Mouse (Mus musculus) liver, adult 2 months (tissue): ENCODE data around the gene Vamp8. TPM values are rescaled to one million over a fixed set of nuclear protein-coding genes. Genes with fewer than 3 reads are reported as not detected.

Experiments used
- DNase-seq: peaks from one replicate; pipeline ENCODE4 v3.0.0-alpha.2; 2011; ENCODE audit warnings: low read depth, low spot score; ENCODE audit errors: extremely low read depth
- H3K27ac ChIP-seq: fragments of 200-500 bp; replicated peaks from 2 replicates; pipeline ENCODE4 v1.5.1; 2012; ENCODE audit warnings: low read depth, mild to moderate bottlenecking, control low read depth, inconsistent platforms, low read length; ENCODE audit not compliant: insufficient read depth
- H3K27me3 ChIP-seq: fragments of 200-500 bp; 2 replicates; pipeline ENCODE4 v1.6.1; 2012; ENCODE audit warnings: mild to moderate bottlenecking, moderate library complexity, low read length, inconsistent platforms; ENCODE audit not compliant: control insufficient read depth, insufficient read depth
- H3K36me3 ChIP-seq: fragments of 200-500 bp; 2 replicates; pipeline ENCODE4 v1.6.1; 2012; ENCODE audit warnings: low read length, inconsistent platforms; ENCODE audit not compliant: control insufficient read depth, insufficient read depth
- H3K4me1 ChIP-seq: fragments of 200-500 bp; 2 replicates; pipeline ENCODE4 v1.6.1; 2011; ENCODE audit warnings: low read length; ENCODE audit not compliant: control insufficient read depth, insufficient read depth
- H3K4me3 ChIP-seq: fragments of 200-500 bp; 2 replicates; pipeline ENCODE4 v1.5.1; 2011; ENCODE audit warnings: low read depth, mild to moderate bottlenecking, control low read depth, low read length, moderate library complexity; ENCODE audit not compliant: insufficient read depth
- H3K79me2 ChIP-seq: fragments of 200-500 bp; 2 replicates; pipeline ENCODE4 v1.6.1; 2012; ENCODE audit warnings: inconsistent platforms, mild to moderate bottlenecking, low read length, moderate library complexity; ENCODE audit not compliant: control insufficient read depth, insufficient read depth
- H3K9ac ChIP-seq: fragments of 200-500 bp; 2 replicates; pipeline ENCODE4 v1.6.1; 2012; ENCODE audit warnings: low read depth, mild to moderate bottlenecking, control low read depth, inconsistent platforms, low read length
- CTCF ChIP-seq: fragments of 200-500 bp; IDR thresholded peaks from 2 replicates; pipeline ENCODE4 v1.5.1; 2011; ENCODE audit warnings: low read depth, low read length, control low read depth
- POLR2A ChIP-seq: fragments of 200-500 bp; IDR thresholded peaks from 2 replicates; pipeline ENCODE4 v1.6.1; 2011; ENCODE audit warnings: low read length, control low read depth; ENCODE audit not compliant: insufficient read depth; ENCODE audit errors: extremely low read depth
- WGBS: fragments of 180-500 bp; shearing (Covaris S2); methylation state at CpG from one replicate; pipeline ENCODE4 v1.1.7; 2018; 5-methylcytosine and 5-hydroxymethylcytosine counted together
- polyA plus RNA-seq: library from polyadenylated mRNA; depleted of rRNA; stranded (reverse); fragments of >200 nt; gene quantifications from 2 replicates; pipeline ENCODE4 v1.2.3, GENCODE M21; 2012
- total RNA-seq: library from RNA; depleted of rRNA; stranded (reverse); fragments of >200 nt; gene quantifications from 2 replicates; pipeline ENCODE4 v1.2.3, GENCODE M21; 2014

Gene Vamp8
- total and polyA plus RNA-seq, 2 experiments: 219 to 238 TPM

DNA sequence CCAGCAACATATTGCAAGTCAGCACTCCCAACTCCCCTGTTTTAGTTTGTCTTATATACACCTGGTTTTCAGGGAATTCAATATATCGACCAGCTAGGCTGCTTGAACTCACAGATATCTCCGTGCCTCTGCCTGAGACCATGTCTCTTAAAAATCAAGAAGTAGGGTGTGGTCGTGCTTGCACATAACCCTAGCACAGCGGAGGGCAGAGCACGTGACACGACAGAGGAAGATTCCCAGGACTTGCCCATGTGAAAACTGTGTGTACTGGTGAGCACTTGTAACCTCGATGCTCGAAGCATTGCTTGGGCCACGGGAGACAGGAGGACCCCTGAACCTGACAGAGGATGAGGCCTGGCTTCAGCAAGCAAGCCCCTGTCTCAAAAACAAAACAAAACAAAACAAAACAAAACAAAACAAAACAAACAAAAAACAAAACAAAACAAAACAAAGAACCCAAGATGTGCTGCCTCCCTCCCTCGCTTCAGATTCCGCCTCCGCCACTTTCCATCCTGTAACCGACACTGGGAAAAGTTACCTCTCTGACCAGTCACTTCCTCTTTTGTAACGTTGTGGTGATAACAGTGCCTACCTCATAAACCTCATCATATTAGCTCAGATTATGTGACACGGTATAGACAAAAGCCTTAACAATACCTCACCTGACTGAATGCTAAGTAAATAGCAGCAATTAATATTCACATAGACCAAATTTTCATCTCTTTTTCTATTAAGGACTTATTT, 15.5 kb downstream of the Vamp8 start:
- Histone ChIP-seq H3K79me2 (peaks cover 3% of the 10 kb centered on the region; the same call in 1 of the 2 replicates), H3K36me3 (no peaks in the 10 kb centered on the region), H3K27me3 (no peaks in the 10 kb centered on the region), H3K4me3 (no peak overlapping the region), H3K4me1 (peaks cover 23% of the 10 kb centered on the region), H3K27ac (0 out of 2 replicates have a peak overlapping the region, but pooled peaks have one; percentile 1), H3K9ac (no peak overlapping the region)
- no peak for TF ChIP-seq POLR2A
- no peak for TF ChIP-seq CTCF
- no peak for DNase-seq
- 69% methylated on average over 15 of the region's 15 CpGs for WGBS

DNA sequence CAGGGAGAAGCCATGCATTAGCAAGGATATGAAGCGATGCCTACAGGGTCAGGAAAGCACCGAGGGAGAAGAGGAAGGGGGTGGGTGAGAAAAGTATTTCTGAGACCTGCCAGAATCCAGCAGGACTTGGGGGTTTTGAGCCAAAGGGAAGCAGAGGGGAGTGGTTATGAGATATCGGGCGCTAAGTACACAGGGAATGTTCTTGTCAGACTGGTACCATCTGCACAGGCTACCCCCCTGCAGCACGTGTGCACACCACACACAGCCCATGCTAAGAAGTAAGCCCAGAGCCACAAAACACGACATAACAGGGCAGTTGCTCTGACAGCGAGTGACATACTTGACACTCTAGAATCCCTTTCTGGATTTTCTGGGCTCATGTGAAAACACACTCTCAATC, 16.3 kb downstream of the Vamp8 start:
- Histone ChIP-seq H3K4me1 (peaks cover 21% of the 10 kb centered on the region), H3K27ac (0 out of 2 replicates have a peak overlapping the region, but pooled peaks have one; percentile 18)

DNA sequence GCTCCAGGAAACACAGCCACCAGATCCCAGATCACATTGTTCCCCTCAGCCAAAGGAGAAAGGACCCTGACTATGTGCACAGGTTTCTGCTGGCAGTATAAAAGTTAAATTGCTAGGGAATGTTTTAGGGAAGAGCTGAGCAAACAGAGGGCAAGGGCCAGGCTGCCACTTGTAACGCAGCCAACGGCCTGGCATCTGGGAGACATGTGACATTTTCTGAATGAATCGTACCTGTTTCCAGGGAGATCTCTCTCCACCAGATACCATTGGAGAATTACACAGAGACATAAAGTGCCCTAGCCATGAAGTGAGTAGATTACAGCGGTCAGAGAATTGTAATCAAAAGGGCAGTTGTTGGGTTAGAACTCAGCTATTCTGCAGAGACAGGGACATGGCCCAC, 17.3 kb downstream of the Vamp8 start:
- Histone ChIP-seq H3K4me3 (no peak overlapping the region), H3K27ac (peak overlapping the region; percentile 66), H3K79me2 (no peaks in the 10 kb centered on the region), H3K36me3 (no peaks in the 10 kb centered on the region), H3K9ac (peak overlapping the region; percentile 16), H3K27me3 (no peaks in the 10 kb centered on the region), H3K4me1 (peaks cover 21% of the 10 kb centered on the region)
- WGBS: 18% methylated on average over 4 of the region's 4 CpGs
- no peak for TF ChIP-seq POLR2A
- no peak for TF ChIP-seq CTCF
- DNase-seq: peak; percentile 78

More for the DNA sequence above, 16.3 kb downstream of the Vamp8 start:
- DNase-seq: no peak
- Histone ChIP-seq H3K27me3 (no peaks in the 10 kb centered on the region), H3K36me3 (no peaks in the 10 kb centered on the region), H3K9ac (0 out of 2 replicates have a peak overlapping the region, but pooled peaks have one; percentile 3), H3K79me2 (peaks cover 3% of the 10 kb centered on the region; the same call in 1 of the 2 replicates), H3K4me3 (no peak overlapping the region)
- 67% methylated on average over 7 of the region's 7 CpGs for WGBS
- TF ChIP-seq CTCF (no peak), POLR2A (no peak)

- DNase-seq: no peak
- Histone ChIP-seq H3K27me3 (no peaks in the 10 kb centered on the region), H3K4me3 (no peak overlapping the region), H3K79me2 (no peaks in the 10 kb centered on the region), H3K36me3 (no peaks in the 10 kb centered on the region), H3K27ac (peak overlapping the region; percentile 53), H3K4me1 (peaks cover 21% of the 10 kb centered on the region), H3K9ac (0 out of 2 replicates have a peak overlapping the region, but pooled peaks have one; percentile 3)
- 3% methylated on average over 1 of the region's 1 CpGs for WGBS
- no peak for TF ChIP-seq POLR2A
- TF ChIP-seq CTCF: no peak
These were observed 18.9 kb downstream of the Vamp8 start for GRCm38 (mm10) chr6:72371571-72371970.

DNA sequence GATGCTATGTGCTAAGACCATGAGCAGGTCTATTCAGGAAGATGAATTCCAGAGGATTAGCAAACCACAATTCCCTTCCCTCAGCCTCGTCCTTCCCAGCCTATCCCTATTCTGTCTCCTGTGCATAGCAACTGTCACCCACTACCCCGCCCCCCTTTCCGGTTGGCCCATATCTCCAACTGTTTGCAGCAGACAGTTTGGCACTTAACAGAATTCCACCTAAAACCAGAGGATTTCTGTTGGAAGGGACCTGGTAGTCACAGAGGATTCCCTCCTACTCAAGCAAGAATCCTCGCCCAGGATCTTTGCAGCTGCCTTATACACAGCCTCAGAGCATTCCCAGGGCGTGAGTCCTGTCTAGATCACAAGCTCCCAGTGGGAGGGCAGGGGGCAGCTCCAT, 19.4 kb downstream of the Vamp8 start:
- Histone ChIP-seq H3K27me3 (no peaks in the 10 kb centered on the region), H3K36me3 (no peaks in the 10 kb centered on the region), H3K27ac (peak overlapping the region; percentile 53), H3K4me3 (no peak overlapping the region), H3K4me1 (peaks cover 22% of the 10 kb centered on the region), H3K79me2 (no peaks in the 10 kb centered on the region), H3K9ac (0 out of 2 replicates have a peak overlapping the region, but pooled peaks have one; percentile 3)
- WGBS: 55% methylated on average over 5 of the region's 5 CpGs
- DNase-seq: no peak
- TF ChIP-seq POLR2A: no peak
- TF ChIP-seq CTCF: no peak

GRCm38 (mm10) chr6:72370091-72370490, 20.4 kb downstream of the Vamp8 start:
- Histone ChIP-seq H3K9ac (no peak overlapping the region), H3K79me2 (no peaks in the 10 kb centered on the region), H3K27me3 (no peaks in the 10 kb centered on the region), H3K4me1 (peaks cover 22% of the 10 kb centered on the region), H3K27ac (0 out of 2 replicates have a peak overlapping the region, but pooled peaks have one; percentile 13), H3K36me3 (no peaks in the 10 kb centered on the region), H3K4me3 (no peak overlapping the region)
- DNase-seq: no peak
- TF ChIP-seq CTCF: no peak
- no peak for TF ChIP-seq POLR2A
- WGBS: 78% methylated on average over 12 of the region's 12 CpGs
